Comparison of ENCODE assay signal across 7 mouse cellular contexts in genomic region chr11:86577231-86577630, GRCm38 (mm10). TPM values are rescaled to one million over a fixed set of nuclear protein-coding genes. Genes with fewer than 3 reads are reported as not detected.
DNase-seq lines count a peak whose midpoint lies in the region; ATAC-seq and TF ChIP-seq lines count a peak whose summit lies in the region.

No protein-coding gene starts in this region.

- no peak for TF ChIP-seq POLR2A in ES-Bruce4 (IDR thresholded peaks at IDR 0.05; ENCODE audit: insufficient read depth, low read length)

- no peak for TF ChIP-seq CTCF in ES-Bruce4 (IDR thresholded peaks at IDR 0.05; ENCODE audit: low read depth, low read length)

- no peaks in the 10 kb centered on the region for H3K27me3 ChIP-seq in ES-Bruce4 (ENCODE audit: control insufficient read depth, insufficient read depth, low read length, poor library complexity, severe bottlenecking)
- H3K27me3 ChIP-seq in liver, embryonic 13.5 days, result no peaks in the 10 kb centered on the region
- H3K27me3 ChIP-seq in stomach, embryonic 16.5 days (ENCODE audit: control insufficient read depth, insufficient read depth, low read length), result no peaks in the 10 kb centered on the region

- H3K9ac ChIP-seq in ES-Bruce4 (ENCODE audit: low read depth, poor library complexity, severe bottlenecking), result no peak overlapping the region
- H3K9ac ChIP-seq in liver, embryonic 13.5 days, result no peak overlapping the region
- no peak overlapping the region for H3K9ac ChIP-seq in stomach, embryonic 16.5 days (ENCODE audit: low read length)

- no peak overlapping the region for H3K4me3 ChIP-seq in ES-Bruce4 (ENCODE audit: low read depth, low read length)
- H3K4me3 ChIP-seq in liver, embryonic 13.5 days (replicated peaks), result no peak overlapping the region
- no peak overlapping the region for H3K4me3 ChIP-seq in stomach, embryonic 16.5 days (replicated peaks; ENCODE audit: low read length)

- H3K9me3 ChIP-seq in ES-Bruce4 (replicated peaks; ENCODE audit: control insufficient read depth, insufficient read depth, low read length, poor library complexity, severe bottlenecking), result no peaks in the 10 kb centered on the region
- no peaks in the 10 kb centered on the region for H3K9me3 ChIP-seq in liver, embryonic 13.5 days (replicated peaks)
- no peaks in the 10 kb centered on the region for H3K9me3 ChIP-seq in stomach, embryonic 16.5 days (replicated peaks; ENCODE audit: control insufficient read depth, low read length)

- H3K27ac ChIP-seq in ES-Bruce4 (ENCODE audit: insufficient read depth, low read length), result peak overlapping the region; percentile 28; the same call in 1 of the 2 replicates
- H3K27ac ChIP-seq in liver, embryonic 13.5 days, result peak overlapping the region; percentile 62
- peak overlapping the region; percentile 95 for H3K27ac ChIP-seq in stomach, embryonic 16.5 days (ENCODE audit: low read length)

- intact Hi-C loops in heart, postnatal 10 days (cut with DNase I), result no loop called here

- DNase-seq in adrenal gland, postnatal 10 days, result peak; percentile 43
- DNase-seq in heart, postnatal 10 days, result peak; percentile 67
- DNase-seq in liver, embryonic 13.5 days, result no peak
- DNase-seq in embryo, embryonic 9.5 days (ENCODE audit: extremely low spot score), result no peak
- no peak for DNase-seq in right cerebral cortex, adult 18-20 months

- no peak overlapping the region for H3K4me2 ChIP-seq in liver, embryonic 13.5 days
- no peak overlapping the region for H3K4me2 ChIP-seq in stomach, embryonic 16.5 days (ENCODE audit: low read depth, low read length)

- H3K36me3 ChIP-seq in ES-Bruce4 (ENCODE audit: control insufficient read depth, insufficient read depth, low read length, poor library complexity, severe bottlenecking), result no peaks in the 10 kb centered on the region
- no peaks in the 10 kb centered on the region for H3K36me3 ChIP-seq in liver, embryonic 13.5 days
- no peaks in the 10 kb centered on the region for H3K36me3 ChIP-seq in stomach, embryonic 16.5 days (ENCODE audit: control insufficient read depth, insufficient read depth, low read length)

- TF ChIP-seq EP300 in ES-Bruce4 (IDR thresholded peaks at IDR 0.05; ENCODE audit: insufficient read depth, low read depth, low read length), result no peak

- WGBS in liver, embryonic 13.5 days (ENCODE audit: insufficient replicate concordance), result 34% methylated on average over 4 of the region's 4 CpGs
- 61% methylated on average over 4 of the region's 4 CpGs for WGBS in stomach, embryonic 16.5 days

- ATAC-seq in liver, embryonic 13.5 days (ENCODE audit: low read depth), result no peak
- peak; percentile 11; the same call in 1 of the 2 replicates for ATAC-seq in stomach, embryonic 16.5 days (ENCODE audit: insufficient read depth, low FRiP score)

- H3K4me1 ChIP-seq in ES-Bruce4 (ENCODE audit: control insufficient read depth, insufficient read depth, low read length), result peaks cover 16% of the 10 kb centered on the region
- peaks cover 66% of the 10 kb centered on the region for H3K4me1 ChIP-seq in liver, embryonic 13.5 days (replicated peaks)
- H3K4me1 ChIP-seq in stomach, embryonic 16.5 days (ENCODE audit: control insufficient read depth, insufficient read depth, low read length), result peaks cover 48% of the 10 kb centered on the region

RNA-seq across cellular contexts. Expression of gene Tubd1, which starts 32.4 kb away (rescaled TPM):
- polyA plus RNA-seq in ES-Bruce4 (2011; ENCODE audit: insufficient read depth, insufficient read length, low read depth, missing spikeins), result 9.7 and 12.1 TPM in 2 replicates
- total RNA-seq in adrenal gland, postnatal 10 days (2021), result 1 to 10 TPM; 7.5 to 8.2 TPM
- 1 to 10 TPM; 5.5 to 6.2 TPM for total RNA-seq in heart, postnatal 10 days (2021)
- 13.2 and 13.6 TPM in 2 replicates for polyA plus RNA-seq in liver, embryonic 13.5 days (2015; fragmentation: Nextera tagmentation; extraction: Ambion mirVana)
- 10.4 and 11.8 TPM in 2 replicates for polyA plus RNA-seq in stomach, embryonic 16.5 days (2015; fragmentation: Nextera tagmentation; extraction: Ambion mirVana)

RNA-seq across cellular contexts. Expression of gene Rps6kb1, which starts 32.6 kb away (rescaled TPM):
- 82.2 and 86.3 TPM in 2 replicates for polyA plus RNA-seq in ES-Bruce4 (2011; ENCODE audit: insufficient read depth, insufficient read length, low read depth, missing spikeins)
- total RNA-seq in adrenal gland, postnatal 10 days (2021), result 10 to 100 TPM; 33.3 to 37.8 TPM
- 10 to 100 TPM; 26.0 to 29.2 TPM for total RNA-seq in heart, postnatal 10 days (2021)
- polyA plus RNA-seq in liver, embryonic 13.5 days (2015; fragmentation: Nextera tagmentation; extraction: Ambion mirVana), result 30.5 and 34.4 TPM in 2 replicates
- 58.4 and 60.0 TPM in 2 replicates for polyA plus RNA-seq in stomach, embryonic 16.5 days (2015; fragmentation: Nextera tagmentation; extraction: Ambion mirVana)

Comparison
In these comparisons a context has a peak if more than half of its experiments do, and no peak if none do; other contexts are left out.
1. H3K27ac ChIP-seq: peak in every context shown above with its lines; median percentile 95 in stomach, embryonic 16.5 days; 62 in liver, embryonic 13.5 days; 28 in ES-Bruce4.
2. DNase-seq: peak in adrenal gland, postnatal 10 days (single experiment) and heart, postnatal 10 days (2 of 2); none in liver, embryonic 13.5 days (single experiment), embryo, embryonic 9.5 days (single experiment) and right cerebral cortex, adult 18-20 months (single experiment).